Mouse (Mus musculus) myocyte (in vitro differentiated cells): ENCODE results near the gene Olfr420.

Source experiments
- MYOD1 ChIP-seq, 3 experiments: IDR thresholded peaks; one replicate each; pipeline ENCODE4 v1.6.1; 2011; ENCODE audit warnings: control low read depth in 2 of 3, low read depth in 2 of 3, mild to moderate bottlenecking in 2 of 3, moderate library complexity in 1 of 3; ENCODE audit not compliant: insufficient read length in 2 of 3, control insufficient read depth in 1 of 3
- POLR2A ChIP-seq: IDR thresholded peaks from one replicate; pipeline ENCODE4 v1.6.1; 2011; ENCODE audit warnings: low read depth, mild to moderate bottlenecking, control low read depth, moderate library complexity; ENCODE audit not compliant: insufficient read length

DNA sequence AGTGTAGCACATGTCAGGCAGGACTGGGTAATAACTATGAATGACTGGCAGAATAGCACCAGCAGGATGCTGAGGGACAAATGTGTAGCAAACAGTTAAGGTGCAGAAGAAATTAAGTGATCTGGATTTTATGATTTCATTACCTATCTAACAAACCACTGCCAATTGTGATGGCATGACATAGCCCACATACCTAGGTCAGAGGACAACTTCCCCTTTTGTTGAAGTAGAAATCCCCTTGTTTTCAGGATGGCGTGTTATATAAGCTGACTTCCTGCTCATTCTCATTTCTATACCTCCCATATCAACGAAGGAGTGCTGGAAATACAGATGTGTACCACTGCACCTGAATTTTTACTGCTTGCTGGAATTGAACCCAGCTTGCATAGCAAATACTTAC is 14.0 kb upstream of the Olfr420 start:
- TF ChIP-seq POLR2A (no peak), MYOD1 (IDR thresholded peaks at IDR 0.05; ENCODE audit: control insufficient read depth in 1 of 3, insufficient read length in 2 of 3, low read depth in 2 of 3) (no peak)
